Mouse (Mus musculus): ENCODE results near the gene Rbm11. TPM values are rescaled to one million over a fixed set of nuclear protein-coding genes. Genes with fewer than 3 reads are reported as not detected.

Gene Rbm11
- 0.12 and 0.20 TPM in 2 replicates for polyA plus RNA-seq (2015; fragmentation: Nextera tagmentation; extraction: Ambion mirVana)

DNA sequence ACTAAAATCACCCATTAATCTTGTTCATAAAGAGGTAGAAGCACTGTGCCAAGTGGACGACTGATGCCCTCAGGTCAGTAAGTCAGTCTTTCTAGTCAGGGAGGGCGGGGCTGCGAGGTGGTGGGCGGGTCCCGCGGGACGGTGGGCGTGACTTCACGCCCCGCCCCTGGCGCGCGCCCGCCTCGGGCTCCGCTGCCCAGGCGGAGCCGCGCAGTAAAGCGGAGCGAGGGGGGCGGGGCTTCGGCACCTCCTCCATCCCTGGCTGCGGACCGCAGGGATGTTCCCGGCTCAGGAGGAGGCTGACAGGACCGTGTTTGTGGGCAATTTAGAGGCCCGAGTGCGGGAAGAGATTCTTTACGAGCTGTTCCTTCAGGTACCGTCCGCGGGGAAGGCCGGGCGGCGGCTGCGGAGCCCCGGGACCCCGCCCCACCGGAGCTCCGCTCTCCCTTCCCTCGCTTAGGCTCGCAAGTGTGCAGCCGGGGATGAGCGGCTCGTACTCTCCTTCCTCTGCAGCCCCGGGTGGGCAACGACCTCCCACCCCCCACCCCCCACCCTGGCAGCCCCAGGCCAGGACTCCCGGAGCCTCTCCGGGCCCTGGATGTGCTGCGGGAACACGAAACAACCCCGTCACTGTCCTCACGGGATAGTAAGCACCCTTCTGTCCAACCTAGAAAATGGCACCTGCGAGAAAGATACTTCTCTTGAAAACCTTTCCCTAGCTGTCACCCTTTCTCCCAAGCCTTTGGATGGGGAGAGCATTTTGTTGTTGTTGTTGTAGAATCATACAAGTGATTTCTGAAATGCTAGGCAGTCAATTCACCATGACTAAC is at the start of gene Rbm11:
TSS of gene Rbm11 (plus strand) at position 174 of the 830 bp plus-strand sequence.
- Histone ChIP-seq H3K27me3 (ENCODE audit: control insufficient read depth, insufficient read depth, low read length) (no peaks in the 10 kb centered on the region), H3K36me3 (ENCODE audit: control insufficient read depth, insufficient read depth) (no peaks in the 10 kb centered on the region), H3K9ac (ENCODE audit: low read length) (peak within 1 kb of the TSS; percentile 68), H3K4me2 (ENCODE audit: low read depth, low read length) (peak within 1 kb of the TSS; percentile 95), H3K4me1 (ENCODE audit: control insufficient read depth, insufficient read depth, low read length) (no peaks in the 10 kb centered on the region), H3K9me3 (replicated peaks; ENCODE audit: control insufficient read depth, low read length) (no peaks in the 10 kb centered on the region), H3K27ac (ENCODE audit: low read length) (no peak within 1 kb of the TSS), H3K4me3 (ENCODE audit: low read length) (peak within 1 kb of the TSS; percentile 75)
- under 1% methylated on average over 52 of the region's 55 CpGs for WGBS
- ATAC-seq (replicated peaks; ENCODE audit: extremely low read depth, insufficient read depth, low FRiP score) = peak; percentile 99

DNA sequence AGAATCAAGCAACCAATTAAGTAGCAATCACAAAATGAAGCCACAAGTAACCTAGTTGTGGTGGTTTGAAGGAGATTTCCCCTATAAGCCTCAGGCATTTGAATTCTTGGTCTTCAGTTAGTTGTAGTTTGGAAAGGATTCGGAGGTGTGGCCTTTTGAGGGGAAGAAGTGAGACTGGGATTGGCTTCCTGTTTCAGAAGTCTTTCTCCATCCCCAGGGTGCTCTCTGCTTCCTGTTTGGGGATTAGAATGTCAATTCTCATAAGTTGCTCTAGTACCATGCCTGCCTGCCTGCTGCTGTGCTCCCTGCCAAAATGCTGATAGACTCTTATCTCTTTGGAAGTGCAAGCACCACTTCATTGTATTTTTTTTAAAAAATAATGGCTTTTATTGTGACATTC is 47.3 kb upstream of the Rbm11 start:
- Histone ChIP-seq H3K36me3 (ENCODE audit: control insufficient read depth, insufficient read depth) (no peaks in the 10 kb centered on the region), H3K27ac (ENCODE audit: low read length) (no peak overlapping the region), H3K27me3 (ENCODE audit: control insufficient read depth, insufficient read depth, low read length) (no peaks in the 10 kb centered on the region), H3K9me3 (replicated peaks; ENCODE audit: control insufficient read depth, low read length) (no peaks in the 10 kb centered on the region), H3K4me3 (ENCODE audit: low read length) (no peak overlapping the region), H3K4me2 (ENCODE audit: low read depth, low read length) (no peak overlapping the region), H3K9ac (ENCODE audit: low read length) (no peak overlapping the region), H3K4me1 (ENCODE audit: control insufficient read depth, insufficient read depth, low read length) (no peaks in the 10 kb centered on the region)
- ATAC-seq (replicated peaks; ENCODE audit: extremely low read depth, insufficient read depth, low FRiP score) = no peak
- 58% methylated on average over 1 of the region's 1 CpGs for WGBS

DNA sequence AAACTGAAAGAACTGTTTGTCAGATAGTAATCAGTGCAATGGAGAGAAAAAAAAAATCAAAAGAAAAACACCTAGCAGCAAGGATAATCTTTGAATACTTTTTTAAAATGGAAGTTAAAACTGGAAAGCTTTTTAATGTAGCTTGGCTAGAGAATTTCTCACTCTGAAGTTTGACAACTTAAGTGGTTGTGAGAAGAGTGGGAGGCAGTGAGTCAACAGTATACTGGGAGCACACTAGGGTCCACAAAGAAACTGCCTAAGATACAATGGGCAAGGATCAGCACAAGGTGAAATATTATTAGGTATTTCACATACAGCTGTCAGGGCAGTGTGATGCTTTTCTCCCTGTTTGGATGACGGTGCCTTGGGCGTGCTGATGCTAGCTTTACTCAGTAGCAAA is 29.7 kb upstream of the Rbm11 start:
- WGBS = 76% methylated on average over 2 of the region's 2 CpGs
- no peak overlapping the region for H3K27ac ChIP-seq (ENCODE audit: low read length)
- H3K4me1 ChIP-seq (ENCODE audit: control insufficient read depth, insufficient read depth, low read length) = no peaks in the 10 kb centered on the region
- H3K9ac ChIP-seq (ENCODE audit: low read length) = no peak overlapping the region
- no peak overlapping the region for H3K4me3 ChIP-seq (ENCODE audit: low read length)
- no peak for ATAC-seq (replicated peaks; ENCODE audit: extremely low read depth, insufficient read depth, low FRiP score)
- H3K4me2 ChIP-seq (ENCODE audit: low read depth, low read length) = no peak overlapping the region
- H3K27me3 ChIP-seq (ENCODE audit: control insufficient read depth, insufficient read depth, low read length) = no peaks in the 10 kb centered on the region
- no peaks in the 10 kb centered on the region for H3K9me3 ChIP-seq (replicated peaks; ENCODE audit: control insufficient read depth, low read length)
- no peaks in the 10 kb centered on the region for H3K36me3 ChIP-seq (ENCODE audit: control insufficient read depth, insufficient read depth)

DNA sequence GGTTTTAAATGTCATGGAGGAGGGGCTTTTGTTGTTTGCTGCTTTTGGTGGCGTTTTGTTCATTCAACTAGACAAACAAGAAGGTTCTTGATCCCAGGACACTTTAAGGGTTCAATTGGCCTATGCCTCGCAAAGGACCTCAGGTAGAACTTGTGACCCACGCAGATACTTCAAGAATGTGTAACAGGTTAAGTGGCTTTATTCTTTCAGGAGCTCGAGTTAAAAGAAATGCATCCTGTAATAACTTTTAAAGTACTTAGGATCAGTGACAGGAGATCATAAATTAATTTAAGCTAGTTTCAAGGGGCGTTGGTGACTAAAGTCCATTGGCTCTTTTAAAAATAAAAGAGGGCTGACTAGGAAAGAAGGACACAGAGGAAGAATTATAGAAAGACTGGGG is 10.4 kb upstream of the Rbm11 start:
- Histone ChIP-seq H3K27me3 (ENCODE audit: control insufficient read depth, insufficient read depth, low read length) (no peaks in the 10 kb centered on the region), H3K9me3 (replicated peaks; ENCODE audit: control insufficient read depth, low read length) (no peaks in the 10 kb centered on the region), H3K4me3 (ENCODE audit: low read length) (no peak overlapping the region), H3K9ac (ENCODE audit: low read length) (no peak overlapping the region), H3K27ac (ENCODE audit: low read length) (no peak overlapping the region), H3K4me2 (ENCODE audit: low read depth, low read length) (no peak overlapping the region), H3K4me1 (ENCODE audit: control insufficient read depth, insufficient read depth, low read length) (no peaks in the 10 kb centered on the region), H3K36me3 (ENCODE audit: control insufficient read depth, insufficient read depth) (no peaks in the 10 kb centered on the region)
- ATAC-seq (replicated peaks; ENCODE audit: extremely low read depth, insufficient read depth, low FRiP score) = no peak
- WGBS = 71% methylated on average over 5 of the region's 5 CpGs

GRCm38 (mm10) chr16:75585961-75586360 is 6.7 kb upstream of the Rbm11 start, which contains the start of gene Lipi:
Lipi (minus strand) TSS chr16:75586061.
- 75% methylated on average over 7 of the region's 7 CpGs for WGBS
- no peak within 1 kb of the TSS for H3K4me2 ChIP-seq (ENCODE audit: low read depth, low read length)
- H3K4me1 ChIP-seq (ENCODE audit: control insufficient read depth, insufficient read depth, low read length) = no peaks in the 10 kb centered on the region
- no peak within 1 kb of the TSS for H3K9ac ChIP-seq (ENCODE audit: low read length)
- H3K27me3 ChIP-seq (ENCODE audit: control insufficient read depth, insufficient read depth, low read length) = no peaks in the 10 kb centered on the region
- no peak within 1 kb of the TSS for H3K4me3 ChIP-seq (ENCODE audit: low read length)
- no peak within 1 kb of the TSS for H3K27ac ChIP-seq (ENCODE audit: low read length)
- H3K9me3 ChIP-seq (replicated peaks; ENCODE audit: control insufficient read depth, low read length) = no peaks in the 10 kb centered on the region
- no peaks in the 10 kb centered on the region for H3K36me3 ChIP-seq (ENCODE audit: control insufficient read depth, insufficient read depth)
- ATAC-seq (replicated peaks; ENCODE audit: extremely low read depth, insufficient read depth, low FRiP score) = no peak

DNA sequence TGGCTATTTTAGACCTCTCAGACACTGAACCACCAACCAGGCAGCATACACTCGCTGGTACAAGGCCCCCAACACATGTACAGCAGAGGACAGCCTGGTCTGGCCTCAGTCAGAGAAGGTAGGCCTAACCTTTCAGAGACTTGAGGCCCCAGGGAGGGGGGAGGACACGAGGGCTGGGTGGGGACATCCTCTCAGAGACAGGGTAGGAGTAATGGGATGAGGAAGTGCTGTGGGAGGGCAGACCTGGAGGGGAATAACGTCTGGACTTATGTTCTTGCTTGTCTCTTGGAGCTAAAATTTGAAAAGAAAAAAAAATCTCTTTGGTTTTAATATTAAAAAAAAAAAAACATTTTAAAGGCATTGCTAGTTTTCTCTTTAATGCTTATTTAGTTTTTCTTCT is 6.2 kb upstream of the Rbm11 start:
- H3K4me3 ChIP-seq (ENCODE audit: low read length) = no peak overlapping the region
- no peaks in the 10 kb centered on the region for H3K36me3 ChIP-seq (ENCODE audit: control insufficient read depth, insufficient read depth)
- H3K4me2 ChIP-seq (ENCODE audit: low read depth, low read length) = no peak overlapping the region
- WGBS = 24% methylated on average over 3 of the region's 3 CpGs
- ATAC-seq (replicated peaks; ENCODE audit: extremely low read depth, insufficient read depth, low FRiP score) = no peak
- no peaks in the 10 kb centered on the region for H3K9me3 ChIP-seq (replicated peaks; ENCODE audit: control insufficient read depth, low read length)
- no peak overlapping the region for H3K9ac ChIP-seq (ENCODE audit: low read length)
- no peak overlapping the region for H3K27ac ChIP-seq (ENCODE audit: low read length)
- H3K27me3 ChIP-seq (ENCODE audit: control insufficient read depth, insufficient read depth, low read length) = no peaks in the 10 kb centered on the region
- no peaks in the 10 kb centered on the region for H3K4me1 ChIP-seq (ENCODE audit: control insufficient read depth, insufficient read depth, low read length)

DNA sequence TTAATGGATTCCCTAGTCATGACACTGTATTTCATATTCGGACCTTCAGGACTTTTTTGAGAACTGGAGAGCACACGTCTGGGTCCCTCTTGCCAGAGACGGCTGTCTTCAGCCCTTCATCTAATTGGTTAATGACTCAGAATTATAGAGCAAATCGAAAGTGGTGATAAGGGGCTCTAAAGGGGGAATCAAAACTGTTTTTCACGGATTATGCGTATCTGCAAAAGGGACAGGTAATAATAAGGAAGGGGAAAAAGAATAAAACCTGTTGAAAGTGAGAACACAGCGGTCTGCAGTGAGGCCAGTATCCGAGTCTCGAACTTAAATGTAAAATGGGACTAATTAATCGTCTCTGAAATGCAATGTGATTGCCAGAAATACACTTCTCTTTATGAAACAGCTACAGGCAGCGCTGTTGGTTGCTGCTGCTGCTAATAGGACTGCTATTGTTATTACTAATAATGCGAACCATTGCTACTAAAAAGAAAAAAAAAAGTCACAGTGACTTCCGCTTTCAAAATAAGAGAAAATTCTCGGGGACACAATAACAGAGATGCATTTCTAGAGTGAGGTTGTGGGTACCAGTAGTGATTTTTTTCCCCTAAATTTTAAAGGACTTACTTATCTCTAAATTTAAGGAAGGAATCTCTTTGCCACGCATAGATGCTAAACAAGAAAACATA is 998 bp downstream of the Rbm11 start:
- Histone ChIP-seq H3K9me3 (replicated peaks; ENCODE audit: control insufficient read depth, low read length) (no peaks in the 10 kb centered on the region), H3K27me3 (ENCODE audit: control insufficient read depth, insufficient read depth, low read length) (no peaks in the 10 kb centered on the region), H3K4me3 (ENCODE audit: low read length) (peak overlapping the region; percentile 75), H3K36me3 (ENCODE audit: control insufficient read depth, insufficient read depth) (no peaks in the 10 kb centered on the region), H3K4me2 (ENCODE audit: low read depth, low read length) (peak overlapping the region; percentile 95), H3K27ac (ENCODE audit: low read length) (no peak overlapping the region), H3K4me1 (ENCODE audit: control insufficient read depth, insufficient read depth, low read length) (no peaks in the 10 kb centered on the region), H3K9ac (ENCODE audit: low read length) (peak overlapping the region; percentile 68)
- ATAC-seq (replicated peaks; ENCODE audit: extremely low read depth, insufficient read depth, low FRiP score) = no peak
- 12% methylated on average over 15 of the region's 15 CpGs for WGBS

- Histone ChIP-seq H3K9me3 (replicated peaks; ENCODE audit: control insufficient read depth, low read length) (no peaks in the 10 kb centered on the region), H3K9ac (ENCODE audit: low read length) (no peak overlapping the region), H3K27me3 (ENCODE audit: control insufficient read depth, insufficient read depth, low read length) (no peaks in the 10 kb centered on the region), H3K36me3 (ENCODE audit: control insufficient read depth, insufficient read depth) (no peaks in the 10 kb centered on the region), H3K27ac (ENCODE audit: low read length) (no peak overlapping the region), H3K4me3 (ENCODE audit: low read length) (no peak overlapping the region), H3K4me2 (ENCODE audit: low read depth, low read length) (no peak overlapping the region), H3K4me1 (ENCODE audit: control insufficient read depth, insufficient read depth, low read length) (no peaks in the 10 kb centered on the region)
- no peak for ATAC-seq (replicated peaks; ENCODE audit: extremely low read depth, insufficient read depth, low FRiP score)
- 59% methylated on average over 1 of the region's 1 CpGs for WGBS
Observed at GRCm38 (mm10) chr16:75606415-75606814, 13.8 kb downstream of the Rbm11 start.

GRCm38 (mm10) chr16:75612561-75612960 is 19.9 kb downstream of the Rbm11 start:
- H3K27ac ChIP-seq (ENCODE audit: low read length) = no peak overlapping the region
- H3K27me3 ChIP-seq (ENCODE audit: control insufficient read depth, insufficient read depth, low read length) = no peaks in the 10 kb centered on the region
- no peaks in the 10 kb centered on the region for H3K4me1 ChIP-seq (ENCODE audit: control insufficient read depth, insufficient read depth, low read length)
- no peaks in the 10 kb centered on the region for H3K9me3 ChIP-seq (replicated peaks; ENCODE audit: control insufficient read depth, low read length)
- H3K9ac ChIP-seq (ENCODE audit: low read length) = no peak overlapping the region
- H3K36me3 ChIP-seq (ENCODE audit: control insufficient read depth, insufficient read depth) = no peaks in the 10 kb centered on the region
- no peak overlapping the region for H3K4me3 ChIP-seq (ENCODE audit: low read length)
- H3K4me2 ChIP-seq (ENCODE audit: low read depth, low read length) = no peak overlapping the region
- no peak for ATAC-seq (replicated peaks; ENCODE audit: extremely low read depth, insufficient read depth, low FRiP score)
